Mouse (Mus musculus): Measurements from ENCODE around the gene Scp2. TPM values are rescaled to one million over a fixed set of nuclear protein-coding genes. Genes with fewer than 3 reads are reported as not detected.
"Not testable (repeated sequence)": the region's sequence is repeated elsewhere in the genome, so short reads cannot be mapped to it uniquely, and the experiment has no call there.

Scp2 gene
- 100 to 1,000 TPM; 304 to 413 TPM for polyA plus RNA-seq (2017; shearing (Covaris generic))

DNA sequence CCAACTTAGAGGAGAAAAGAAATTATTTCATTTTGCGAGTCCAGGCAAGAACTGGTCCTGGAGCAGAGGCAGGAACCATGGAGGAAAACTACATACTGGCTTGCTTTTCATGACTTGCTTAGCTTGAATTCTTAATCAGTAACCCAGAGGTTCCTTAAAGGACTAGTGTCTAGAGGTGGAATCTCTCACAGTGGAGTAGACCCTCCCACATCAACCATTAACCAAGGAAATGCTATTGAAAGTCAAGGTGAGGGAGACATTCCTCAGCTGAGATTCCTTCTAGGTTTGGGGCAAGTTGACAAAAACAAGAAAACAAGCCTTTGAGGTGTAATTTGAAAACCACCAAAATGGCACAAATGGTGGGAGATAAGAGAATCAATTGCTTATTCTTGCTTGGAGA is at the start of gene Scp2:
Scp2 (minus strand) TSS at position 119 of the 400 bp plus-strand sequence.
- ATAC-seq = no peak

DNA sequence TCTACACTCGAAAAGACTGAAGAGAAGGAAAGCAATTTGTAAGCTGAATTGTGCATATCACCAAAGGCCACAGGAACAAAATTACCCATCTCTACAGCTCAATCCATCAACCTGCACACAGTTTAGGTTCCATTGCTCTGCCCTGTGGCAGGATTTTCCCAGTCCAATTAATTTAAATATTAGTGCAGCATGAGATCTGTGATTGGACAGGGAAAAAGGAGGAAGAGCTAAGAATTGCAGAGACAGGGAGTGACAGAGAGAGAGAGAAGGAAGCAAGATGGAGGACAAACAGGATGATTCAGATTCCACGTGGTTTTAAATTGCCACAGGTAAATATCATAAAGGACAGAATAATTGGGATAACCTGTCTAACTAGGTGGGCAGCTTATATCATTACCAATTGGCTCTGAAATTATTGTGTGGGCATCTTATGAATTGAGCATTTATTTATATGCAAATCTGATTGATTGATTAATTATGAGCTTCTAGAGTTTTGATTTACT is 48.1 kb upstream of the Scp2 start:
- no peak for ATAC-seq

DNA sequence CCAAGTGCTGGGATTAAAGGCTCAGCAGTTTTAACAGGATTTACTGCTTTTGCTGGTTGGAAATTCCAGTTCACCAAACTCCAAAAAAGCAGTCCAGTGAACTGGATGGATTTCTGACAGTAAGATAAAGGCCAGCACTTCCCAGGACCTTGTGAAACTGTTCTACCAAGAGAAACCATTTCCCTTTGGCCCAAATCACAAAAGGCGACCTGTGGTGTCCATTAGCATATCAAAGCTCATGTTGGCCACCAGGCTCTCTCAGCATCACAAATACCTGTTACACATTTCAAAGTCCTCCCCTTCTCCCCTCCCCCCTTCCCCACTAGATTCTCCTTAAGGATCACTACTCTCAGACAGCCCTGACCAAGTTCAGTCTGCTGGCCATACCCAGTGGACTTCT is 37.5 kb upstream of the Scp2 start:
- no peak for ATAC-seq

DNA sequence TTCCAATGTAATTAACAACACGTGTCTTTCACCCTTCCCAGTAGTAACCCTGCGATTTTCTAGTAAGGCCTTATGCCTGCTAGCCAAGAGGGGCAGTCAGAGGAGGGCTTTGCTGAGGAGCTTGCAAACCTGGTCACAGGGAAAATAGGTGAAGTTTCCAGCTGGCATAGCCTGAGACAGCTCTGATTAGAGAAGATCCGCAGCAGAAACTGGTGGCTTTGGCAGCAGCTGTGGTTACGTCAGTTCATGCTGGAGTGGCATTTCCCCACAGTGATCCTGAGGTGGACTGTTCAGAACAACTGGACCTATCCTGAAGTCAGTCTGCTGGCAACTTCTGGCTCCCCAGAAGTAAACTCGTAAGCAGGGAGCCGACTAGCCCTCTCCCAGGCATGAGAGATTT is 23.3 kb upstream of the Scp2 start:
- no peak for ATAC-seq

DNA sequence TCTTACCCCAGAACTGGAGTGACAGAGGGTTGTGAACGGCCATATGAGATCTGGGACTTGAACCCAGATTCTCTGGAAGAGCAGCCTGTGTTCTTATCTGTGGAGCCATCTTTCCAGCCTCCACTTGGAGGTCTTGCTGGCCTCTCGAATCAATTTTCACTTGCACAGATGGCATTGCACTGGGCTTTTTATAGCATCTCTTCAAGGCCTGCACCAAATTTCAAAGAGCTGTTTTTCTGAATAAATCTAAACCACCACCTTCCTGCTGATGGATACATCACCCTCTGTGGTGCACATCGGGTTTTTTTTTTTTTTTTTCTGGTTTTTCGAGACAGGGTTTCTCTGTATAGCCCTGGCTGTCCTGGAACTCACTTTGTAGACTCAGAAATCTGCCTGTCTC is 22.1 kb upstream of the Scp2 start:
- ATAC-seq = no peak

DNA sequence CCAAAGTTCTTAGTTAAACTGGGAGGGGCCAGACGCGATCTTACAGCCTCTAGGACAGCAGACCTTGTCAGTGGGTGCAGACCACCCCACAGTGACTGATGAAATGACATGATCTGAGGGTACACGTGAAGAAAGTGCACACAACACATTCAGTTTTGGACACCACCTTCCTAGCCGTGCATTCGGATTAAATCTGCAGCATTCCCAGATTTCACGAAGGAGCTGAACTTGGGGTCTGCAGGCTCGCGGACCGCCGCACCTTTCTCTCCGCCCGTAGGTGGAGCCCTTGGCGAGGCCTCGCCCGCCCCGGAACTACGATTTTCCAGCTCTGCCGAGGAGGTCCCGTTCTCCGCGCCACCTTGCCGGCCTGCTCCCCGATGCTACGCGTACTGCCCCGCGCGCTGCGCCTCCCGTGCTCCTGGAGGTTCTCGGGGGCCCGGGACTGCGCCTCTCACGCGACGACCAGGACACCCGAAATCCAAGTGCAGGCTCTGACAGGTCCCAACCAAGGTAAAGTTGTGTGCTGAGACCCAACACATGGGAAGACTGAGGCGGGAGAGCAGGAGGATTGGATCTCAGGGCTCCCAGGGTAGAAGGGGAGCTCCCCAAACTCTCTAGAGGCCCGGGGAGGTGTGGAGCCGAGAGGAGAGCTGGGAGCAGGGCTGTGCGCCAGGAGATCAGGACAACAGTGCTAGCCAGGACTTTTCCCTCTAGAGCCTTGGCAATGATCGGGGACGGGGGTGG is 20.5 kb upstream of the Scp2 start, which contains the start of gene Echdc2:
Echdc2 (plus strand) TSS at position 286 of the 744 bp plus-strand sequence.
- ATAC-seq = no peak

DNA sequence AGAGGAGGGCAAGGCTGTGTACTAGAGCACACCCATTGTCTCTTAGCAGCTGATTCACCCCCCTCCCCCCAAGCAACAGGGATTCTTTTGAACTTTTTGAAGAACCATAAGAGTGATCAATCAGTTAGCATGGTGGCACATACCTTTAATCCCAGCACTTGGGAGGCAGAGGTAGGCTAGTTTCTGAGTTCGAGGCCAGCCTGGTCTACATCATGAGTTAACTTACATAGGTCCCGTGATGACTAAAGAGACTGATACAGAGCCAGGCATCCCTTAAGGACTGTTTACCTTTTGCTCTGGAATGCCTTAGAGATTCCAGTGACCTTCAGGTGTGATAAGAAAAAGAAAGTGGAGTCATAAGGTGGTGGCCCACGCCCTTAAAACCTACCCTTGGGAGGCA is 18.5 kb upstream of the Scp2 start:
- ATAC-seq = no peak

DNA sequence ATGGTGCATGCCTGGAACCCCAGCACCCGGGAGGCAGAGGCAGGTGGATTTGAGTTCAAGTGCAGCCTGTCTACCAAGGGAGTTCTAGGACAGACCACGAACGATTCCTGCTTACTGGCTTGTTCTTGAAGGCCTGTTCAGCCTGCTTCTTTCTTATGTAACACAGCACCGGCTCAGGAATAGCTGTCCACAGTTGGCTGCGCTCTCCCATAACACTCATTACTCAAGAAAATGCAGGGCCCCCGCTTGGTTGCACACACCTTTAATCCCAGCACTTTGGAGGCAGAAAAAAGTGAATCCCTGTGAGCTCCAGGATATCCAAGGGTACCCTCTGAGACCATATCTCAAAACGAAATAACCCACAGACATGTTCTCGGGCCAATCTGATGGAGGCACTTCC is 17.1 kb upstream of the Scp2 start:
- no peak for ATAC-seq

DNA sequence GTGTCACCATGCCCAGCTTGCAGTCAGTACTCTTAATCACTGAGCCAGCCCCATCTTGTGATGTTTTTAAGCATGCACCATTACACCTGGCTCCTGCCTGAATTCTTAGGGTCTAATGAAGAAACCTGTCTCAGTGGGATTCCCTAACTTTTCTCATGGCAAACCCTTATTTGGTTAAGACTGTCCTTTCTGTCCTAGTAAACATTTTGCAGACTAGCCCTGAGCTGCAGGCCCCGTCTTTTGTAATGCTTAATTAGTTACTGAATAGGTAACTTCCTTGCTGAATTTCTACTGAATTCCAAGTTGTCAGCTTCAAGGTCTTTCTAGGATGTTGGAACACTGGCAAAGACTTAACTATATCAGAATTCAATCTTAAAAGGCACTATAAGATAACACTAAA is 10.3 kb upstream of the Scp2 start:
- ATAC-seq = not testable (repeated sequence)

DNA sequence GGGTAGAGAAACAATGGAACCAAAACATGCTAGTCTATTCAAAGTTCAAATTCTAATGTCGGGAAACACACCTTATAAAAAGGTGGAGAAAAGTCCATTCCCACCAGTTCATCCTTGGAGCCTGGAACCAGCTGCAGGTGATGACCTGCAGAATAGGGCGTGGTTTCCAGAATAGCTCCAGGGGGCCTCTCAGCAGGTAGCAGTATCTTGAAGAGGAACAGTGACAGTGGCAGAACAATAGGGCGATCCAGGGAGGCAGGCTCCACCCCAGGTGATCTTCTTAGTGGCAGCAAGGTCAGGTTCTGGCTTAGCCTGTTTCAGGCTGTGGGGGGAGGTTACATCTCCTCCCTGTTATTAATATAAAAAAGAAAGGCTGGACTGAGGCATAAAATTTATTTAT is 756 bp upstream of the Scp2 start:
- not testable (repeated sequence) for ATAC-seq

DNA sequence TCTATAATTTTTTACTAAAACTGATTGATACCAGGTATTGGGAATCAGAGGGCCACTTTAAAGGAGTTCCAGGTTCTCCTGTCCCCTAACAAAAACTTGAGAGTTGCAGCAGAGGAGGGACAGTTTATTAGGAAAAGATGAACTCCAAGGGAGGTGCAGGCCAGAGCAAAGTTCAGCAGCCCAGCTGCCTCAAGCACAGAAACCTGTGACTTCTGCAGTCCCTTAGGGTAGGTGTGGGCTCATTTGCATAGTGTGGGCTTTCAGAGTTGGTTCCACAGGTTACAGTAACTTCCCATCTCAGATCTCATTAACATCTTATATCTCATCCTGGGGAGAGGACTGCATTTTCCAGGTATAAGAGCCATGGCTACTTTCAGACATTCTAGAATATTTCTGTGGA is 1.0 kb downstream of the Scp2 start:
- no peak for ATAC-seq

DNA sequence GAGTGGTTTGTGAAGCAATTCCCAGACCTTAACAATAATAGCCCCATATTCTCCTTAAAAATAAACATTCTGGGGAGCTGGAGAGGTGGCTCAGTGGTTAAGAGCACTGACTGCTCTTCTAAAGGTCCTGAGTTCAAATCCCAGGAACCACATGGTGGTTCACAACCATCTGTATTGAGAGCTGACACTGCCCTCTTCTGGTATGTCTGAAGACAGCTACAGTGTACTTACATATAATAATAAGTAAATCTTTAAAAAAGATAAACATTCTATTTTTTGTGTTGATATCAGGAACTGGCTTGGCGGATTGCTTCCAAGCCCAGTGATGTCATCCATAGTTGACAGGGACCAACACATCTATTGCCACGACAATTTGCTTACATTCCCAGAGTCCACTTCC is 1.6 kb downstream of the Scp2 start:
- ATAC-seq = not testable (repeated sequence)

DNA sequence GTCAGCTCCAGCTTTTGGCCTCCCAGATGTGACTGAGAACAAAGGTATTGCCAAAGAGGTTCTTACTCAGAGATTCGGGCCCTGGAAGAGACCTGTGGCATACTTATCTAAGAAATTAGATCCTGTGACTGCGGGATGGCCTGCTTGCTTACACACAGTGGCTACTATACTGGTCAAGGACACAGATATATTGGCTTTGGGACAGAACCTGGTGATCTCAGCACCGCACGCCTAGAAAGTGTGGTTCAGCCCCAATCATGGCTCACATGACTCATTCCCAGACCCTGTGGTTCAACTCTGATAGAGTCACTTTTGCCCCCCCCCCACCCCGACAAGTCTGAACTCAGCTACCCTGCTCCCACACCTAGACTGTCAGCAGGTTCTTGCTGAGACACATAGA is 7.9 kb downstream of the Scp2 start:
- ATAC-seq = no peak

DNA sequence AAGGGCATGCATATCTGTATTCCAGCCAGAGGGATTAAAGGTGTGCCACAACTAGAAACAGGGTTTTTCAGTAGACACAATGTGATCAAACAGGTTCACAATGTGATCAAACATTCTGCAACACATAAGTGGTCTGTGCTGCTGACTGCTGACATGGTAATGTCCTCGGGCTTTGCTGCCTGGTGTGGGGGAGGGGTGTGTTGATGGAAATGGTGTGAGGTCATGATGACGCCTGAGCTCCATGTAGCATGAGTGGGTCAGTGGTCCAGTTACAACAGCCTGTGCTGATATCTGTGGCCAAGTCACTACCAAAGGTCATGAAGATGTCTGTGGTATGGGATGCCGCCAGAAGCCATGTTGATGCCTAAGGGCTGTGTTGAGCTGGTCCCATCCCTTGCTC is 14.3 kb downstream of the Scp2 start:
- no peak for ATAC-seq

DNA sequence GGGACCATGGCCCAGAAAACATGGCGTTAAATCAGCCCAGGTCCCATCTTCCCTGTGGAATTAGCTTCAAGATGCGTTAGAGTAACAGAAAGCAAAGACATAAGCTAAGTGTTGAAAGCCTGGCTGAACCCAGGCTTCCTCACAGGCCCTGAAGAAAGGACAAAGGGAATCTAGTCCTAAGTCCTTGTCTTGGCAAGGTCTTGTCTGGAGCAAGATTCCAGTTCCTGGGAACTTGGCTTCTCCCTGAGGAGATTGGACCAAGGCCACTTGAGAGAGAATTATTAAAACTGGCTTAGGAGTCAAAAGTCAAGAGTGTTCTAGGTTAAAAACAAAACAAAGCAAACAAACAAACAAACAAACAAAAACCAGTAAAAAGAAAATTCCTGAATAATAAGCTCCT is 16.5 kb downstream of the Scp2 start:
- ATAC-seq = no peak

DNA sequence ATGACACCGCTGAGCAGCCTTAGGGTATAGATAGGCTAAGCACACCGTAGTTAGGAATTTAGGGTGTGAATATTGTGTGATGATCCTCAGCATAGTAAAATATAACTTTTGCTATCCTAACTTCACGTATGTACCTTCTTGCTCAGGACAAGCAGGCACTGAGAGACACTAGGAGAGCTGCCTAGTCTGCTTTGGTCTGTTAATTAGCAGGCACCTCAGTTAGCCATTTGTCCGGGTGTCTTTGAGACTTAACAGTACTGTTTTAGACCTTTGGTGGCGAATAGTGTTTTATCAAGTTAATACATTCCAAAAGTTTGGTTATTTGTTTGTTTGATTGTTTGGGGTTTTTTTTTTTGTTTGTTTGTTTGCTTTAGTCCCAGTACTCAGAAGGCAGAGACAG is 17.3 kb downstream of the Scp2 start:
- ATAC-seq = no peak

DNA sequence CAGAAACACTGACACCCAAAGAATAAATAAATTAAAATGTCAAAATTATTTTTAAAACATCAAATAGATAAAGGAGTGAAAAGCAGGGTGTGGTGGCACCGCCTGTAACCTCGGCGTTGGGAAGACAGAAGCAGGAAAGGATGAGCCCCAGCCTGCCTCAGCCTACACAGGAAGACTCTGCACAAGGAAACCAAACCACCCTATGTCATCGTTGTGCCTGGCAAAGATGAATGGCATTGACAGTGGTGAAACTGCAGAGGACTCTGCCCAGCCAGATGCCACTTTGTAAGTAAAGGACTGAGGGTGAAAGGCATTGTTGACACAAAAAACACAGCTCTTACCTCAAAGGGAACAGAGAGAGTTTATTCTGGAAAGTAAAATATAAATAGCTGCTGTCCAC is 18.5 kb downstream of the Scp2 start:
- no peak for ATAC-seq

DNA sequence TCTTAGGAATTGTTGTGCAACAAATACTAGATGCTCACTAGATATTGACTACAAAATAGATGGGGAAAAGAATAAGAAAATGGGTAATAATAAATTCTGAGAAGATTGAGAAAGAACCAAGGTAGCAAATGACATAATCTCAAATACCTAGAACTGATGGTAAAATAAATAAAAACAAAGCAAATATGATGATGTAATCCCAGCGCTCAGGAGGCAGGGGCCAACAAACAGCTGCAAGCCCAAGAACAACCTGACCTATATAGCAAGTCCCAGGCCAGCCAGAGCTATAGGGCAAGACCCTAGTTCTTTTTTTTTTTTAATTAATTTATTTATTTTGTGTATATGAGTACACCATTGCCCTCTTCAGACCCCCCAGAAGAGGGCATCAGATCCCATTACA is 20.7 kb downstream of the Scp2 start:
- no peak for ATAC-seq

DNA sequence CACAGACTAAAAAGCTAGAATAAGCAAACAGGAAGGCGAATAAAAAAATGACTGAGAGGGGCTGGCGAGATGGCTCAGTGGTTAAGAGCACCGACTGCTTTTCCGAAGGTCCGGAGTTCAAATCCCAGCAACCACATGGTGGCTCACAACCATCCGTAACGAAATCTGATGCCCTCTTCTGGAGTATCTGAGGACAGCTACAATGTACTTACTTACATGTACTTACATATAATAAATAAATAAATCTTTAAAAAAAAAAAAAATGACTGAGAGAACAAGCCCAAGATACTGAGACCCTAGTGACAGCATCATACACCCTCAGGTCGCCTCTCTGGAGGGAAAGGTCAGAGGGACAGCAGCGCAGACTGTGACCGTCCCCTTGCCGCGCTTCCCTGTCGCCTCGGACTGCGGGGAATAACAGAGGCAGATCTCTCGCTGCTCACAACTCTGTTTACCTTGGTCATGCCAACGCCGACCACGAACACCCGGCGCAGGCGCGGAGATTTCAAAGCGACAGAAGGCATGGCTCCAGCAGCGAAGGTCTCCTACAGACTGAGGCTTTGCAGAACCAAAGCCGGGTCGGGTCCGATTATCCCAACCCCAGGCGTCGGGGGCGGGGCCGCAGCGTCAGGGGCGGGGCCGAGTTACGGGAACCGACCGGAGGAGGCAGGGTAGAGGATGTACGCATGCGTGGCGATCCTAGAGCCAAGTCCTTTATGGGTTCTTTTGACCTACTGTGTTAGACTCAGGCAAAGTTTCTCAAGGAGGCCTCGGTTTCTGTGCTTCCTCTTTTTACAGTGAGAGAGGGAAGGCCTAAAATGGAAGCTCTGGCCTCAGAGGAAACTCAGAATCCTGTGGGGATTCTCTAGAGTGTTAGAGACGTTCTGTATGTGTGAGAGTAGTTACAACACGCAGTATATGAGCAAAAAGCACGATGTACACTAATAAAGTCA is 26.6 kb downstream of the Scp2 start:
- ATAC-seq = peak; percentile 78

DNA sequence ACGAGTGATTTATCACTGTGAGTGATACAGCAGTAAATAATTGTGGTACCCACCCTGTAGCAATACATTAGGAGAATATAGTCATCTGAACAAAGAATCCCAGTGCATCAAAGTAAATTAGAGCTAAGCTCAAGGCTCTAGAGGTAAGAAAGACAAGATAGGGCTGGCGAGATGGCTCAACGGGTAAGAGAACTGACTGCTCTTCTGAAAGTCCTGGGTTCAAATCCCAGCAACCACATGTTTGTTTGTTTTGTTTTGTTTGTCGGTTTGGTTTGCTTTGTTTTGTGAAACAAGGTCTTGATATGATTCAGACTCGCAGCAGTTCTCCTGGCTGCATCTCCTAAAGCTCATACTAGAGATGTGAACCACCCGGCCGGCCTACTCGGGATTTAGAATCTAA is 27.3 kb downstream of the Scp2 start:
- ATAC-seq = no peak

DNA sequence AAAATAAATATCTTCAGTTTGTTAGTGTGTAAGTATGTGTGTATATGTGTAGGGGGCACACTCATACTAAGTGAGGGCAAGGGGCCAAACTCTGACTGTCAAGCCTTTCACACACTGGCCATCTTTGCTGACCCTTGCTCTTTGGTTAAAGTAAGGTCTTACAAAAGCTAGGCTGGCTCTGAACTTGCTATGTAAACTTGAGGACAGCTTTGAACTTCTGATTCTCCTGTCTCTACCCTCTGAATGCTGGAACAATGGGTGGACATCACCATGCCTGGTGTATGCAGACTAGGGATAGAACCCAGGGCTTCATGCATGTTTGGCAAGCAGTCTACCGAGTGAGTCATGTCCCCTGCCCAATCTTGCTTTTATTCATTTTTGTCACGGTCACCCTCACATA is 28.3 kb downstream of the Scp2 start:
- ATAC-seq = no peak

DNA sequence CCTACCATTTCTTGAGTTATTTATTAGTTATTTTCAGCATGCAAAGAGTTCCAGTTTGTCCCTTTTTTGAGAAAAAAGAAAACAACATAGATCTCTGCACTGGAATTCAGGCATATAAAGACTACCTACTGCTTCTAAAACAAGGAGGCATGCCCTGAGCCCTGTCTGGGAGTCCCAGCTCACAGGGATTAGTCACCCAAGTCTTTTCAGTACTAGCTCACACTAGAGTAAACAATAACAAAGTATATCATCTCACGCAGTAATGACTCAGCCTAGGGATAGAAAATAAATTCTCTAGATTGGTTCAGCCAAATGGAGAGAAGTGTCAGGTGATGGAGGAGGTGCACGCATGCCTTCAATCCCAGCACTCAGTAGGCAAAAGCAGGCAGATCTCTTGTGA is 34.1 kb downstream of the Scp2 start:
- ATAC-seq = no peak

DNA sequence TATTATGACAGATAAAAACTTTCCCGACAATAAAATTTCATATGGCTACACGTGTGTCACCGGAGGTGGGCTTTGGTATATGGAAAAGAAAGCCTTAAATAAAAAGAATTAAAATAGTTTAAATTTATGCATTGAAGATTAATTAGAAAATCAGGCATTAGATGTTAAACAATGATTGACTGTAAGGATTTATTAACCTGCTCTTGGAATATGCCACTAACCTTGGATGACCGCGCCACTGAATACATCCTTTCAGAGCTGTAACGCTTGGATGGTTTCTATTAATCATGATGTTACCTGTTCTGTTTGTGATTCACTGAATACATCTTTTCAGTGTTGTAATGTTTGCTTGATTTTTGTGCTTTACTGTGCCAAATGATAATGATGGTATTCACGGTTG is 35.1 kb downstream of the Scp2 start:
- no peak for ATAC-seq

DNA sequence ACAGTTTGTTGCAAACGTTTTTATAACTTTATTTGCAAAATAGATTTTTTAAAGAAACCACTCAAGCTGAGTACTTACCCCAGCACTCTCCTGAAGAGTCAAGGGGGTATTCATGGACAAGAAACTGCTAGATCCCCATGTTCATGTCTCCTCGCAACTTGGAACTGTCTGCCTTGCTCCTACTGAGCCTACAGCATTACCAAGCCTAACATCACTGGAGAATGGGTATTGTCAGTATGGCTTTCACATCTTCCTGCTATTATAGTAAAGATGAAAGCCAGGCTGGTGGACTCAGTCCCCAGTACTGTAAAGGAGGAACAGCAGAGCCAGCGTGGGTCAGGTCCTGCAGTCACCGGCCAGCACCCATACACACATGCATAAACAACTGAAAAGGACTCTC is 48.5 kb downstream of the Scp2 start, which contains the start of gene Podn:
Podn (minus strand) TSS at position 101 of the 400 bp plus-strand sequence.
- ATAC-seq = no peak

Measured in activated CD4-positive, CD25-positive, alpha-beta regulatory T cell, adult 4 months (primary cell).